Mouse (Mus musculus) olfactory bulb, adult 2 months (tissue): ENCODE results near the gene Paqr4. TPM values are rescaled to one million over a fixed set of nuclear protein-coding genes. Genes with fewer than 3 reads are reported as not detected.
"Not testable (repeated sequence)": the region's sequence is repeated elsewhere in the genome, so short reads cannot be mapped to it uniquely, and the experiment has no call there.

ENCODE experiments used
- H3K27ac ChIP-seq: fragments of 200-500 bp; 2 replicates; pipeline ENCODE4 v1.5.1; 2012; ENCODE audit warnings: low read depth, low read length; ENCODE audit not compliant: insufficient read depth
- H3K4me1 ChIP-seq: fragments of 200-500 bp; 2 replicates; pipeline ENCODE4 v1.6.1; 2012; ENCODE audit warnings: low read length; ENCODE audit not compliant: control insufficient read depth, insufficient read depth
- H3K4me3 ChIP-seq: fragments of 200-500 bp; 2 replicates; pipeline ENCODE4 v1.5.1; 2012; ENCODE audit warnings: mild to moderate bottlenecking, low read depth, low read length, moderate library complexity; ENCODE audit not compliant: insufficient read depth
- CTCF ChIP-seq: fragments of 200-500 bp; IDR thresholded peaks from 2 replicates; pipeline ENCODE4 v1.5.1; 2012; ENCODE audit warnings: low read depth, mild to moderate bottlenecking, low read length, moderate library complexity; ENCODE audit not compliant: insufficient read depth
- POLR2A ChIP-seq: fragments of 200-500 bp; IDR thresholded peaks from 2 replicates; pipeline ENCODE4 v1.6.1; 2012; ENCODE audit warnings: mild to moderate bottlenecking, low read depth, low read length, moderate library complexity; ENCODE audit not compliant: insufficient read depth
- WGBS: fragments of 180-500 bp; shearing (Covaris S2); methylation state at CpG from one replicate; pipeline ENCODE4 v1.1.7; 2018; 5-methylcytosine and 5-hydroxymethylcytosine counted together
- polyA plus RNA-seq: library from polyadenylated mRNA; stranded (reverse); fragments of >200 nt; gene quantifications from 2 replicates; pipeline ENCODE4 v1.2.4, GENCODE M21; 2012; ENCODE audit warnings: low replicate concordance; ENCODE audit not compliant: missing spikeins, insufficient read depth, insufficient read length

Paqr4 gene
- polyA plus RNA-seq, 1 experiment: not detected

DNA sequence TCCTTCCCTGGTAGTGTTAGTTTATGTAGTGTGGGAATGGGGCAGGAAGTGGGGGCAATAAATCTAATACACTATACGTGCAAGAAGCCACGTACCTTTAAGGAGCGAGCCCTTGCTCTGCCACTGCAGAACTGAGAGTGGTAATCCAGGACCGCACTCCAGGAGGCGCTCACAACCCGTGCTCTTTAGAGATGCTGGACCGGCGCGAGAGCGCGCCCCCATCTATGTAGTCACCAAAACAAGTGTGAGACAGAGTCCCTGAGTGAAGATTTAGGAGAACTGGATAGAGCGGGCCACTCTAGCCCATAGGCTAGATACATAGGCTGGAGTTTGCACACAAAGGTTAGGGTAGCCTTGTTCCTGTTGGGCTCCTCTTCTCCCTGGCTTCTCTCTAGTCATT lies 33.4 kb upstream of the Paqr4 start:
- WGBS: 4% methylated on average over 12 of the region's 12 CpGs
- peaks cover 8% of the 10 kb centered on the region; the same call in 1 of the 2 replicates for H3K4me1 ChIP-seq
- H3K27ac ChIP-seq: no peak overlapping the region
- no peak overlapping the region for H3K4me3 ChIP-seq
- TF ChIP-seq POLR2A (no peak), CTCF (peak; percentile 71)

DNA sequence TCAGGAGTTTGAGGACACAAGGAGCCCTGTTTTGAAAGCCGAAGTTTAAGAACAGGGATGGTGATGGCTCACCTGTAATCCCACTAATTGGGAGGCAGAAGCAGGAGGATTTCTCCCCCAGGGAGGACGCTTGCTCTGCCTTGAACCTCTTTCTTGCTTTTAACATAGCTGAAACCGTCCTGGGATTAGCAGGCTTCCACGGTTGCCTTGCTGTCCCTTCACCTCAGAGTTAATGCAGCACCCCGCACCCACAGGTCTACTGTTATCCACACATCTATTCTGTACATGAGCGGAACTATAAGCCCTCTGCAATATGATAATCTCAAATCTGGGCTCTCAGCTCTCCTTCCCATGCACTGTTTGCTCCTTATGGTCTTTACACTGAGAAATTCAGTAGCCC lies 33.0 kb upstream of the Paqr4 start:
- WGBS: 80% methylated on average over 6 of the region's 6 CpGs
- no peak overlapping the region for H3K4me3 ChIP-seq
- no peak for TF ChIP-seq POLR2A
- TF ChIP-seq CTCF: no peak
- no peak overlapping the region for H3K27ac ChIP-seq
- H3K4me1 ChIP-seq: peaks cover 8% of the 10 kb centered on the region; the same call in 1 of the 2 replicates

DNA sequence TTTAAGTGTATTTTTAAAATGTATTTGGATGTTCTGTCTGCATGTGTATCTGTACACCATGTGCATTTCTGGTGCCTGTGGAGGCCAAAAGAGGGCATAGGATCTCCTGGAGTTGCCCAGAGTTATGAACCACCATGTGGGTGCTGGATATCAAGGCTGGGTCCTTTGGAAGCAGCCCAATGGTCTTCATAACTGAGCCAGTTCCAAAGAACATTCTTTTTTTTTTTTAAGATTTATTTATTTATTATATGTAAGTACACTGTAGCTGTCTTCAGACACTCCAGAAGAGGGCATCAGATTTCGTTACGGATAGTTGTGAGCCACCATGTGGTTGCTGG lies 31.5 kb upstream of the Paqr4 start:
- not testable (repeated sequence) for H3K27ac ChIP-seq, H3K4me1 ChIP-seq, H3K4me3 ChIP-seq
- WGBS: 55% methylated on average over 2 of the region's 2 CpGs

DNA sequence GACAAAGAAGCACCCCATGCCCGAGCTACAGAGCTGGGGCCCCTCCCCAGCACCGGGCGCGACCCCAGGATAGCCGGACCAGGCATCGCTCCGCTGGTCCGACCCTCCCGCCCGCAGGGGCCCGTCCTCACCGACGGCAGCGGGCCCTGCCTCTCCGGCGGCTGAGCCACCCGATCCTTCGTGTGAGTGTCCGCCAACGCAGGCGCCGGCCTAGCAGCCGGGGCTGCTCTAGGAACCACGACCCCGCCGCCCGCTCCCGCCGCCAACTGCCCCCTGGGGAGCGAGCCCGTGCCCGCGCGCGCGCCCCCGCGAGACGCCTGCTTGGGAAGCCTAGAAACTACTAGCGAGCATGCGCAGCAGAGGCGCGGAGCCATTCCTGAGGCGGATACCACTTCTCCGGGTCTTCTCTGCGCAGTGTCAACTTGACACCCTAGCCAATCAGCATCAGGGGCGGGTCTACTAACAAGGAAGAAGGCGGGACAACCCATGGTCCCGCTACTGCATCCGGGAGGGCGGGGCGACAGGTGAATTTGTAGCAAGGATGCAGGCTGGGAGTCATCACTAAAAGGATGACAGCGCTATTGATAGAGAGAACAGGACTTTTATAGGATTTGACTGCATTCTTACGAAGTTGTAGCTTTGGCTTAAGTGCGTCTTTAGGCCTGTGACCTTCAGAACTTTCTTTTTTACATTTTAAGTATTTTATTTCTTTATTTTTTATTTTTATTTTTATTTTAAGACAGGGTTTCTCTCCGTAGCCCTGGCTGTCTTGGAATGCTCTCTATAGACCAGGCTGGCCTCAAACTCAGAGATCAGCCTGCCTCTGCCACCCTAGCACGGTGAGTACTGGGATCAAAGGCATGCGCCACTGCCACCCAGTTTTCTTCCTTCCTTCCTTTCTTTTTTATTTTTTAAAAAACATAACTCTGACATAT lies 30.9 kb upstream of the Paqr4 start, which contains the start of gene Flywch1:
TSS of gene Flywch1 (minus strand) at position 319 of the 935 bp plus-strand sequence.
- TF ChIP-seq CTCF (no peak), POLR2A (peak; percentile 93)
- WGBS: 3% methylated on average over 58 of the region's 58 CpGs
- H3K4me1 ChIP-seq: peaks cover 8% of the 10 kb centered on the region; the same call in 1 of the 2 replicates

DNA sequence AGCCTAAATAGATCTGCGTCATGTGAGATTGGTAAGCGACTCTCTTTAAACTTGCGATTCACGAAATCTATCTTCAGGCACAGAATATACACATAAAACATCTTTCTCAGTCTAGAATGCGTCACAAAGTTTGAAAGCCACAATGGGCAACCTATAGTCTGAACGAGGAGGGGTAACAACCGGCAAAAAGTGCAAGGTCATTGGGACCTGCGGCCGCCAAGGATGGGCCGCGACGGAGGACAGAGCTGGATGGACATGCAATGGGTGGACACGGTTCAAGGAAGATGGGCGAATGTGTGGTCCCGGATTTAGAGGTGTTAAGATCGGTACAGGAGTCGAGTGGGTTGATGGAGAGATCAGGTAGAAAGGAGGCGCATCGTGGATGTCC lies 30.2 kb upstream of the Paqr4 start:
- no peak for TF ChIP-seq POLR2A
- TF ChIP-seq CTCF: no peak
- WGBS: under 1% methylated on average over 19 of the region's 19 CpGs

More for the DNA sequence above, 30.9 kb upstream of the Paqr4 start, which contains the start of gene Flywch1:
- peak within 1 kb of the TSS; percentile 70 for H3K27ac ChIP-seq
- peak within 1 kb of the TSS; percentile 81 for H3K4me3 ChIP-seq

DNA sequence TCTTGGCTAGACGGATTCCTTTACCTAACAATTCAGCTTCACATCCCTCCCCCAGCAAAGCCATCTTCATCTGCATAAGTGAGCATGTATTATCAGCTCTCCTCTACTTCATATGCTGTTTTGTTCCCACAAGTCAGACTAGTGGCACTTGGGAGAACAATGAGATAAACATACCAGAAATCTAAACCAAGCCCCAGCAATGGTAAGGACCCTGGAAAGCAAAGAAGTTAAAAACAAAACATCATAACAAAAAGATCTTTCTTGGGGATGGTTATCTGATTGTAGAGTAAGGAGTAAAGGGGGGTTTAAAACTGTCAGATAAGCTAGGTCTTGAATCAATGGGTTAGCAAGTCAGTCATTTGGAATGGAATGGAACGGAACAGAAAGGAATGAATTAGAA lies 29.8 kb upstream of the Paqr4 start:
- Histone ChIP-seq H3K4me1 (peaks cover 8% of the 10 kb centered on the region; the same call in 1 of the 2 replicates), H3K4me3 (no peak overlapping the region), H3K27ac (0 out of 2 replicates have a peak overlapping the region, but pooled peaks have one; percentile 70)
- TF ChIP-seq POLR2A (no peak), CTCF (no peak)
- 15% methylated on average over 2 of the region's 2 CpGs for WGBS

More for the DNA sequence above, 30.2 kb upstream of the Paqr4 start:
- H3K27ac ChIP-seq: peak overlapping the region; percentile 70
- peaks cover 8% of the 10 kb centered on the region; the same call in 1 of the 2 replicates for H3K4me1 ChIP-seq
- H3K4me3 ChIP-seq: peak overlapping the region; percentile 81

DNA sequence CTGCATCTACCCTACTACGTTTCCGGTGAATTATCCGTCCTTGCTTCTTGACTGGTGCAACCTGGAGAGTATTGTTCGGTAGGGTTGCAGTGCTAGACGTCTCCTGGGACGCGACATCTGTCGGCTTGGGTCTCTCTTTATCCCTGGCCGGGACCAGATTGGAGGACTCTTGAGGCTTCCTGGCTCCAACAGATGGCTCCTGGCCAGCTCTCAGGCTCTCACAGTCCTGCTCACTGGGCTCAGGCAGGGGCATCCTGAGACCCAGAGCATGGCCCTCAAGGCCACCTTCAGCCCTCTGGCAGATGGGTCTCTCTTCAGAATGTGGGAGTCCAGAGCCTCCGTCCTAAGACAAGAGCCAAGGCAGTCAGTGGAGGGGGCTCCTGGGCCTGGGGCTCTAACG lies 22.3 kb upstream of the Paqr4 start:
- no peak for TF ChIP-seq POLR2A
- no peak for TF ChIP-seq CTCF
- no peak overlapping the region for H3K27ac ChIP-seq
- peaks cover 3% of the 10 kb centered on the region; the same call in 1 of the 2 replicates for H3K4me1 ChIP-seq
- no peak overlapping the region for H3K4me3 ChIP-seq
- 83% methylated on average over 11 of the region's 11 CpGs for WGBS

DNA sequence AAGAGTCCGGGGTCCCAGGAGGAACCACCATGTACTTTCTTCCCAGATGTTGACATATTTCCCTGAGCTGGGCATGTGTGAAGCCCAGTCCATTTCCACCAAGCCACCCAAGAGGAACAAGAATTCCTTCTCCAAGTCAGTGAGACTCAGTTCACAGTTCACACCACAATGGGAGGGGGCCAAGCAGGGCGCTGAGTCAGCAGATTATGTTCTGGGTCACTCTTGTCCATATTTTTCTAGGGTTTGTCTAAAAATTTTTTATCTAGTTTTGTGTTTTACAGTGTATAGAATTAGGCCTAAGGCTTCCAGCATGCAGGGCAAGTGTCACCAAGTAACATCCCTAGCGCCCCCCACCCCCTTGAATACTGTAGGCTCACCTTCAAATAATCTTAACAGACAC lies 20.5 kb upstream of the Paqr4 start:
- TF ChIP-seq CTCF (no peak), POLR2A (no peak)
- H3K27ac ChIP-seq: no peak overlapping the region
- WGBS: 97% methylated on average over 3 of the region's 3 CpGs
- H3K4me3 ChIP-seq: no peak overlapping the region
- H3K4me1 ChIP-seq: peaks cover 3% of the 10 kb centered on the region; the same call in 1 of the 2 replicates

DNA sequence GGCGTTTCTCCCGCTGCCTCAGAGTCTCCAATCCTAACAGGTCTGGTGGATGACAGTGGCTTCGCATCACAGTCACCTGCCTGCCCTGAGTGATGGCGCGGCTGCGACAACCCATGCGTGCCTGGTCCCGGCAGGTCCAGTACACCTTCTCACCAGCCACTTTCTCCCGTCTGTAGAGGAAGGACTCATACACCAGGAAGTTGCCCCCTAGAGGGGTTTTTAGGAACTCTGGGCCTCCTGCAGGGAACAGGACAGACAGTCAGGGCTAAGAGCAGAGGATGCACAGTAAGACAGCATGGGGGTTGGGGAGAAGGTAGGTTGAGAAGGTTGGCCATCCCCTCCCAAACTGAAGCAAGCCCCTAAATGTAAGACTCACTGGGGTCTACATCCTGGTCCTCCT lies 19.6 kb upstream of the Paqr4 start:
- Histone ChIP-seq H3K4me3 (no peak overlapping the region), H3K27ac (no peak overlapping the region), H3K4me1 (peaks cover 3% of the 10 kb centered on the region; the same call in 1 of the 2 replicates)
- TF ChIP-seq POLR2A: no peak
- no peak for TF ChIP-seq CTCF
- WGBS: 95% methylated on average over 9 of the region's 9 CpGs
